Mouse (Mus musculus): ENCODE data around the gene Figla.
"Not testable (repeated sequence)": the region's sequence is repeated elsewhere in the genome, so short reads cannot be mapped to it uniquely, and the experiment has no call there.

The Figla gene

DNA sequence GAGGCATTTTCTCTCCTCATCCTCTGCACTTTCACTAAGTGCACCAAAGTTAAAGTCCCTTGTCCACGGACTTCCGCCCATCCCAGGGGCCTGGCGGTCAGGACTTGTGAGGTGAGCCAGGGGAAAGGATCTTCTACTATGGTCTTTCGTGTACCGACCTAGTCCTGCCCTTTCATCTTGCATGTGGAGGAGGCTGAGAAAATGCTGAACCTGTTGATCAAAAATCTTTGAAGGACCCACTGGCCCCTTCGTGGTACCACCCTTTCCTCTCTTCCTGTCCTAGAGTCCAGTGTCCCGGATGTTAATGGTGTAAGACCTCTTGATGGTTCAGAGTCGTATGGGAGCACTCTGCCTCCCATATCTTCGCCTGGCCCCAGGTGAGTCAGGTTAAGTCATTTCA is at the start of gene Figla:
Gene Figla (plus strand): TSS at position 301 of the 400 bp plus-strand sequence.
- DNase-seq (ENCODE audit: low read depth, low spot score), result no peak

- DNase-seq (ENCODE audit: low read depth, low spot score), result no peak
Observed at GRCm38 (mm10) chr6:85966686-85967085, 49.3 kb upstream of the Figla start.

GRCm38 (mm10) chr6:85969889-85970288 is 46.1 kb upstream of the Figla start:
- no peak for DNase-seq (ENCODE audit: low read depth, low spot score)

DNA sequence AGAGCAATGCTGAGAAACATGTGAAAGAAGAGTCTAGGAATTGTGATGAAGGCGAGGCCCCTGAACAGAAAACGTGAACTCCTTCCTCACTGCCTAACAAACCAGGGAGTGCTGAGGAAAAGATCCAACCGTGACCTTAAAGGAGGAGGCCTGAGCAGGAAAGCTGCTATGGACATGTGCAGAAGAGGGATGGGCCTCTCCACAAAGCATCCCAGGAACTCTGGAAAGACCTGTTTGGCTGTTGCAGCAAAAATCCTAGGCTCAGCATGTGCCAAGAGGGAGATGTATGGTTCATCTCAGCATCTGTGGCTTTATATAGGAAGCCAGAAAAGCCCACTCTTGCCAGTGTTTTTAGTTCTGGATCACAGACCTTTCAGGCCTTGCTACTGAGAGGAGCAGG is 43.3 kb upstream of the Figla start:
- DNase-seq (ENCODE audit: low read depth, low spot score), result no peak

DNA sequence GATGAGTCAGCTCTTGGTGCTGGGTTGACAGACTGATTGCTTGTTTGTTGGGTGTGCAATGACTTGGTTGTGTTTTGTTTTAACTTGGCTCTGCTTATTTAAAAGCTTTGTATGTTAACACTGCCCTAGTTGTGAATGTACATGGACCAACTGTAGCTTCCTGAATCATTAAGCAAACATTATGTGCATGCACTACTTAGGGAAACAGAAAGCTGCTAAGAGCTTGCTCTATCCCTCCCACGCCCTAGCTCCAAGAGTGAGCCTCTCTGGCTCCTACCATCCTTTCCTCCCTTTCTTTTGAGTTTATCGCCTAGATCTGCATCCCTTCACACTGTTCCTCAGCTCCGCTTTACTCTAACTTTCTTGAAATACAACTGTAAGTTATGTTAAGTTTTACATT is 42.6 kb upstream of the Figla start:
- DNase-seq (ENCODE audit: low read depth, low spot score), result no peak

DNA sequence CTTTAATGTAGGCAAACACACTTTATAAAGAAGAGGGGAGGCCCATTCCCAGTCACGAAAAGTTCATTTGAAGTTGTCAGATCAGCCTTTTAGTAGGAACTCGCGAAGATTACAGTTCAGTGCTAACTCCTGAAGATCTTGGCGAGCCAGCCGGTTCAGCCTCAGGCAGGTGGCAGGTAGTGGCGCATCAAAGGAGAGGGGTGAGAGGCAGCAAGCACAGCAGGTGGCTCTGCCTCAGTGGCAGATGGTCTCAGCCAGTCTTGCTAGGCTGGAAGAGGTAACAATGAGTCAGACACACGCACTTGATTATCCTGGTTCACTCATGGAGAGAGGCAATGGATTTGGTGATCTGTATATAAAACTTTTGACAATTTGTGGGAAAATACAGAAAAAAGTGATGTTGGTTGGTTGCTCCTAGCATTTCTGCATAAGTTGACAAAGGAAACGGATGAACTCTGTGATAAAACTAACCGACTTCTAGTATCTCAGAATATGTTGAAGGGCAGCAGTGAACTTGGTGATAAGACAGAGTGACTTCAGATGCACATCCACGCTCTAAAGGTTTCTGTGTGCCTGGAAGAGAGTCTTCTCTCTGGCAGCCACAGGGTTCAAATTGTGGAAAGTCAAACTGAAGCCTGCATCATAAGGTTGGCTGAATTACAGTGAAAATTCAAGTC is 40.9 kb upstream of the Figla start:
- no peak for DNase-seq (ENCODE audit: low read depth, low spot score)

- no peak for DNase-seq (ENCODE audit: low read depth, low spot score)
Observed at GRCm38 (mm10) chr6:85975761-85976160, 40.2 kb upstream of the Figla start.

DNA sequence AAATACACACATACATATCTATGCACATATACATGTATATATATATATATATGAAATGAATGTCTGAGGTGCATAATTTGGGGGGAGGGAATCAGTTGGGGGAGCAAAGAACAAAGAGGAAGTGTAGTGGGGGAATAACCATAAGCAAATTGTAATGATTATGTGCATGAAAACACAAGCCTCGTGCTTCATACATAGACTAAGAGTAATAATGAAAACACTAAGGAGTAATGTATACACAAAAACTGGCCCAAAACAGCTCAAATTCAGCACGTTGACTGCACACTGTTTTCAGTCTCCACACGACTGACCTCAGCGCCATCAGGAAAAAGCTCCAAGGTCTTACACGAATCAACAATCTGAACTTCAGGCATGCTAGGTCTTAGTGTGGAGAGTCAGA is 39.7 kb upstream of the Figla start:
- DNase-seq (ENCODE audit: low read depth, low spot score), result no peak

GRCm38 (mm10) chr6:85978736-85979135 is 37.2 kb upstream of the Figla start:
- DNase-seq (ENCODE audit: low read depth, low spot score), result not testable (repeated sequence)

DNA sequence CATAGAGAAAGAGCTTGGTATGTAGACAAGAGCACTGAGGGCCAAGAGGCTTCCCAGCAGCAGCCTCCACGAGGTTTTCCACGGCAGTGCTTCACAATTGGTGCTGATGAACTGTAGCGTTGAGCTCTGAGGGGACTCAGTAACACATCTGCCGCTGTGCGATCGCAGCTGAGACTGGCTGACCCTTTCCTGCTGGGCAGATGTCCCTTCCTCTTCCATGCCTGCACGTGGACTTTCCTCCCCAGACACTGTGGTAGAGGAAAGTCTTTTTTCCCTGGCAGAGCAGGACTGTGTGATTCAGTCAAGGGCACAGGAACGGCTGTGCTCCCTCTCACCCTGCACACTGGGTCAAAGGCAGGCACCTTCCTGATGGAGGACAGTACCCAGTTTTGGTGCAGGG is 31.6 kb upstream of the Figla start:
- DNase-seq (ENCODE audit: low read depth, low spot score), result no peak

- DNase-seq (ENCODE audit: low read depth, low spot score), result not testable (repeated sequence)
Observed at GRCm38 (mm10) chr6:85989570-85989969, 26.4 kb upstream of the Figla start.

DNA sequence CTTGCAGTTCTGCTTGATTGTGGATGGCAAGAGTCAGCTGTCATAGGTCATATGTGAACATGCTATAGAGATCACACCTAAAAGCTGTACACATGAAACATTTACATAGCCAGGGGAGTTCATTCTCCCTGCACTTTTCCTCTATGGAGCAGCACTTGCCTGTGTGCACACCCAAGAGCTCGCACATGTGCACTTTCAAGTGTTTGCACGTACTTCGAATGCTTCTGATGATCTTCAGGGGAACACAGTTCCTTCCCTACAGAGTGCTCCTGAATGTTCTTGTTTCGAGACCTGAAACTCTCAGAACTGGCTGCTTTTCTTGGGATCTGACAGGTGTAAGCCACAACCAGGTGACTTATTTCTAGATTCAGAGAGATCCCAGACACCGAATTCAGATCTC is 25.2 kb upstream of the Figla start:
- not testable (repeated sequence) for DNase-seq (ENCODE audit: low read depth, low spot score)

- DNase-seq (ENCODE audit: low read depth, low spot score), result no peak
Observed at GRCm38 (mm10) chr6:86003405-86003925, 12.5 kb upstream of the Figla start.

GRCm38 (mm10) chr6:86004271-86005148 is 11.5 kb upstream of the Figla start:
- DNase-seq (ENCODE audit: low read depth, low spot score), result peak; percentile 59

DNA sequence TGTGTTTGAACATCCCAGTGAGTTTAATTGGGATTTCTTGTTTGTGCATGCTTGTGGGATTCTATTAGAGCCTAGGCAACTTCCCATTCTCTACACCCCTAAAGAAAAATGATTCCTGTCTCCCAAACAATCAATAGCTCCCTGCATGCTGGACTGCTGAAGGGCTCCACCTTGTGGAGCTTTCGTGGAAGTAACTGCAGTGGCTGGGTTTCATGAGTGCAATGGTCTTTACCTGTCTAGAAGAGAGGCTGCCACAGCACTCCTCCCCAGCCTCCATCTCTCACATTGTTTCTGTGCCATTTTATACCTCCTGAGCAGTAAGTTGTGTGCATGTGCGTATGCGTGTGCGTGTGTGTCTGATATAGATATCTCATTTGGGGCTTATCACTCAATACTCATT is 6.0 kb upstream of the Figla start:
- no peak for DNase-seq (ENCODE audit: low read depth, low spot score)

- DNase-seq (ENCODE audit: low read depth, low spot score), result not testable (repeated sequence)
Observed at GRCm38 (mm10) chr6:86014812-86015211, 1.2 kb upstream of the Figla start.

DNA sequence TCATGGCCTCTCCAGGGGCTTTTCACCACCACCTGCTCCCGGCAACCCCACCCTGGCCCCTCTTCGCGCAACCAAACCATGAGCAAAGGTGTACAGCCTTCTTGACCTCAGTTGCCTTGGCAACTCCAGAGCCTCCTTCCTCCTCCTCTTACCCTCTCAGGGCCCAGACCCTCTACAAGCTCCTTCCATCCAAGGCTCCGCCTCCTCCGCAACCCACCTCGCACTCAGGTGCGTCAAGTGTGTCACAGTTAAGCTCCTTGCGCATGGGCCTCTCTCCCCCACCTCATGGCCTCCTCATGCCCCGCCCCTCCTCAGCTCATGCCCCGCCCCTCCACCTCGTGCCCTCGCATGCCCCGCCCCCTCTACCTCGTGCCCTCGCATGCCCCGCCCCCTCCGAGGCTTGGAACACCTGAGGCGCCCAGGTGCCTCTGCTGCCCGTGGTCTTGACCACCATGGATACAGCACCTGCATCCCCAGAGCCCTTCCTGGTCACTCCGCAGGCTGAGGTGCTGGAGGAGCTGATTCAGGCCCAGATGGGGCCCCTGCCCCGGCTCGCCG is 901 bp downstream of the Figla start:
- no peak for DNase-seq (ENCODE audit: low read depth, low spot score)

DNA sequence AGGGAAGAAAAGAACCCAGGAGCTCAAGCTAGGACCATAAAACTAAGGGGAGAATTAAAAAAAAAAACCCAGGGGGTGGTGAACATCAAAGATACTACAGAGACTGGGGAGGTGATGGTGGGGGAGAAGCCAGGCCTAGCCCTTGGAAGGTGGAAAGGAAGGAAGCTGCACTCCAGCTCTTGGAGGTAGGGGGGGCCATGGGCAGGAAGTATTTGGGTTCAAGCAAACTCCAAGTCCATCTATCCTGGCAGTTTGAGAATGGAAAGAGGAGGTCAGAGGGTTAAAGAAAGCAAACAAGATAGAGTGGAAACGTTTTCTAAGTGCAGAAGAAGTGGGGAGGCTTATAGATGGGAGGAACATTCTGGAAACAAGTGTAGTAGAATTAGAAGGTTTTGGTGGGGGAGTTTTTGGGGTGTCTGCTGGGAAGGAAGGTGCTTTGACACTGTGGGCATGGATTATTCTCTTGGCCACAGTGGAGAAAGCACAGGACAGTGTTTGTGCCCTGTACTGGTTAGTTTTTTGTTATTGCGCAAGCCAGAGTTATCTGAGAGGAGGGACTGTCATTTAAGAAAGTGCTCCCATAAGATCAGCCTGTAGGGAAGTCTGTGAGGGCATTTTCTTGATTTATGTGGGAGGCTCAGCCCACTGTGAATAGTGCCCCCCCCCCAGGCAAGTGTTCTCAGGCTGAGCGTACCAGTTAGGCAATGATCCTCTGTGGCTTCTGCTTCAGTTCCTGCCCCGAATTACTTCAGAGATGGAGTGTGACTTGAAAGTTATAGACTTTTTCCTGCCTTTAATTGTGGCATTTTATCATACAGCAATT is 3.7 kb downstream of the Figla start:
- DNase-seq (ENCODE audit: low read depth, low spot score), result no peak

DNA sequence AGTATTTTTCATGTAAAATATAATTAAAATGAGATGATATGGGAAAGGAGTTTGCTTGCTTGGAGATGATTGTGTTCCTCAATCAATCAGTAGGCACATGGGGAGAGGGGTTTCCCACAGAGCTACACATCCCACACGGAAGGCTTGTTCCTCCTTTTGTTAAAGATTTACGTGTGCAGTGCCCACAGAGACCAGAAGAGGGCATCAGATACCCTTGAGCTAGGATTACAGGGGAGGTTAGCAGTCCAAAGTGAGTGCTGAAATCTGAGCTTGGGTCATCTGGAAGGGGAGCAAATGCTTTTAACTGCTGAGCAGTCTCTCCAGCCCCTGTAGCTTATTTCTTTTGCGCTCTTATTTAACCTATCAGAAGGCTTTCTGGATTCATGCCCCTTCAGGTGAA is 5.0 kb downstream of the Figla start:
- DNase-seq (ENCODE audit: low read depth, low spot score), result no peak

DNA sequence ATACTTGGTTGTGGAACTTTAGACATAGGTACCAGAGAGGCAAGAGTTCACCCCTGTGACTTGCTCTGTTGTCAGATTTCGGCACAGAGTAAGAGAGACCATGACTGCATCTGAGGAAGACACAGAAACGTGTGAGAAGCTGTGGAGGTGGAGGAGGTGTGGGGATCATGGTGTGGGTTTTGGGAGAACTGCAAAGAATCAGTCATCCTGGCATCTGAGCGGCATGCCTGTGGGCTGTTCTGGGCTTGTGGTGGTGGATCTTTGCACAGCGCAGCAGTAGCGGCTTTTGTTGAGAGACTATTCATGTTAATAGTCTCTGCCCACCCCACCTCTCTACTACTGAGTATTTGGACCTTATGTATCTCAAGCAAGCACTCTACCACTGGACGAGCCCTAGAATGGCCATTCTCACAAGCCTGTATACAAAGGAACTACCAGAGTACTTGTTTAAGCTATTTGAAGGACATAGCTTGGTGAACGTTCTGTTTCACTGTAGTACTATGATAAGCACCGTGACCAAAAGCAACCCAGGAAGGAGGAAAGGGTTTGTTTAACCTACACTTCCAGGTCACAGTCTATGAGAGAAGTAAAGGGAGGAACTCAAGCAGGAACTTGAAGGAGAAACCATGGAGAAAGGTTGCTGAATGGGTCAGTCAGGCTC is 10.8 kb downstream of the Figla start:
- DNase-seq (ENCODE audit: low read depth, low spot score), result no peak

DNA sequence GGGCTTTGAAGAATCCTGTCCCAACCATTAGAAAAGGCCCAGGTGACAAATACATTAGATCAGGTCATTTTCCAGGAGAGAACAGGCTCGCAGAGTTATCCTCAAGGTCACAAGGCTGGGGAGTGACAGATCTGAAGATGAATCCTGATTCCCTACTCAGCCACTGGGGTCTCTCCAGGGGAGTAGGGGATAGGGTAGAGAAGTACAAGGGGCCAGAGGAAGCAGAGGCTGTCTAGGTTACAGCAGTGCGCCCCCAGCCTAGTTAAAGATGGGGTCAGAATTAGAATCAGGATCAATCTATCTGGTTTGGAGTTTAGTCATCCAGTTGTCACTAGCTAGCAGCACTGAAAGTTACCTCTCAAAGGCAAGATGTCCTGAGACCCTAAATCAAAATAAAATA is 12.2 kb downstream of the Figla start:
- no peak for DNase-seq (ENCODE audit: low read depth, low spot score)
